Mouse (Mus musculus) intestine, postnatal 0 days (tissue): Measurements from ENCODE around the gene Nktr. TPM values are rescaled to one million over a fixed set of nuclear protein-coding genes. Genes with fewer than 3 reads are reported as not detected.

ENCODE experiments used
- ATAC-seq: fragments of 200-750 bp; cut with Nextera tagmentation; 2 replicates; pipeline ENCODE4 v1.8.0; 2017; ENCODE audit warnings: mild to moderate bottlenecking, moderate TSS enrichment, moderate library complexity
- H3K27ac ChIP-seq: fragments of 300-500 bp; sonication (generic); 2 replicates; pipeline ENCODE4 v1.5.1; 2014; ENCODE audit warnings: mild to moderate bottlenecking, low read depth, low read length, moderate library complexity
- H3K27me3 ChIP-seq: fragments of 300-500 bp; sonication (generic); replicated peaks from 2 replicates; pipeline ENCODE4 v1.6.1; 2014; ENCODE audit warnings: low read length, mixed read lengths; ENCODE audit not compliant: control insufficient read depth, insufficient read depth
- H3K36me3 ChIP-seq: fragments of 300-500 bp; sonication (generic); 2 replicates; pipeline ENCODE4 v1.6.1; 2014; ENCODE audit warnings: mild to moderate bottlenecking, moderate library complexity; ENCODE audit not compliant: control insufficient read depth, insufficient read depth
- H3K4me1 ChIP-seq: fragments of 300-500 bp; sonication (generic); replicated peaks from 2 replicates; pipeline ENCODE4 v1.6.1; 2014; ENCODE audit warnings: antibody characterized with exemption, low read length, mixed read lengths; ENCODE audit not compliant: control insufficient read depth, insufficient read depth
- H3K4me2 ChIP-seq: fragments of 300-500 bp; sonication (generic); replicated peaks from 2 replicates; pipeline ENCODE4 v1.6.1; 2014; ENCODE audit warnings: low read depth, mild to moderate bottlenecking, moderate library complexity
- H3K4me3 ChIP-seq: fragments of 300-500 bp; sonication (generic); 2 replicates; pipeline ENCODE4 v1.5.1; 2014; ENCODE audit warnings: low read depth, low read length
- H3K9ac ChIP-seq: fragments of 300-500 bp; sonication (generic); 2 replicates; pipeline ENCODE4 v1.6.1; 2014; ENCODE audit warnings: mild to moderate bottlenecking, low read depth, low read length
- H3K9me3 ChIP-seq: fragments of 300-500 bp; sonication (generic); 2 replicates; pipeline ENCODE4 v1.6.1; 2016; ENCODE audit warnings: mixed run types; ENCODE audit not compliant: control insufficient read depth
- CTCF ChIP-seq: sonication (generic); IDR thresholded peaks from 2 replicates; pipeline ENCODE4 v1.5.1; 2016; ENCODE audit warnings: low read depth, mild to moderate bottlenecking, control low read depth, antibody characterized with exemption, moderate library complexity
- WGBS: fragments of 180-500 bp; shearing (Covaris S2); extraction: QIAGEN DNeasy Blood & Tissue Kit; methylation state at CpG from one replicate; pipeline ENCODE4 v1.1.7; 2014; 5-methylcytosine and 5-hydroxymethylcytosine counted together
- polyA plus RNA-seq: library from polyadenylated mRNA; unstranded; fragments of >200 nt; fragmentation: Nextera tagmentation; extraction: Ambion mirVana; gene quantifications from 2 replicates; pipeline ENCODE4 v1.2.1, GENCODE M21; 2015

Gene Nktr
- polyA plus RNA-seq, 1 experiment from 2014 or later, result 32.5 TPM

- Histone ChIP-seq H3K36me3 (peaks cover 7% of the 10 kb centered on the region; the same call in 1 of the 2 replicates), H3K27ac (peak overlapping the region; percentile 97), H3K4me2 (peak overlapping the region; percentile 75), H3K9me3 (no peaks in the 10 kb centered on the region), H3K4me1 (peaks cover 10% of the 10 kb centered on the region; the same call in 1 of the 2 replicates), H3K9ac (peak overlapping the region; percentile 70), H3K4me3 (peak overlapping the region; percentile 71), H3K27me3 (no peaks in the 10 kb centered on the region)
- 26% methylated on average over 11 of the region's 11 CpGs for WGBS
- ATAC-seq, result no peak
- no peak for TF ChIP-seq CTCF
Measured at GRCm38 (mm10) chr9:121704261-121704645, 14.7 kb upstream of the Nktr start.

DNA sequence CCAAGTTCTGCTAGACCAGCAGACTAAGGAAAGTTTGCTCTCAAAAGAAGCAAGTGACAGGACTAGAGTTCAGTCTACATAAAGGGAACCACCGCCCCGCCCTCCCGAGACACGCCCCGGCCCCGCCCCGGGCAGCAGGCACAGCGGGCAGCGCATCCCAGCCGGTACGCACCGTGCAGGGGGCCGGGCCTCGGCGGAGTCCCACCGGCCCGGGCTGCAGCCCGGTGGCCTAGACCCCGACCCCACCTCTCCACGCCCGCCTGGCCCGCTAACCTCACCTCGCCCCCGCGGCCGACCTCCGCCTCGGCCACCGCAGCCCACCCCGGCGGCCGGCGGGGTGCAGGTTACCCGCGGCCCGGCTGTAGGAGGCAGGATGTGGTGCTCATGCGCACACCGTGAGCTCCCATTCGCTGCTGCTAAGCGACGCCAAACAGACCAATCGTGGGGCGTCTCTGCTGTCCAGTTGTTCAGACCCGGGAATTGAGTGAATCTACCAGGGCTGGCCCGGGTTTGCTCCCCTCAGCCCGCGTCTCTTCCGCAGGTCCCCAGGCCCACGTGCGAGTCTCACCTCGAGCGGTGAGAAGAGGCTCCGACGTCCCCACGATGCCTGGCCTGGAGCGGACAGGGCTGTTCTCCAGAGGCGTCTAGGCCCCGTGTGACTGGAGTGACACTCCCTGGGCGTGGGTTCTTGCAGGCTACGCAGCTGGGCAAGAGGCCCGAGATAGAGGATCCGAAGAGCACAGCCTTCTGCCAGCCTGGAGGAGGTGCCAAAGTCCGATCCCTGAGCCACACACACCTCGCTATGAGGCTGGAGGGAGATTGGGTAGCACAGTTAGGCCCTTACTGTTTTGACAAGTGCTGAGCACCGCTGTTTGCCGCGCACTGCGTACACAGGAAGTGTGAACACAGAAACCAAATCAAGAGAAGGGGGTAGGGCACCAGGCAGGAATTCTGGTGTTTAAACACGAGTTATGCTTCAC, 14.0 kb upstream of the Nktr start, which contains the start of gene Sec22c:
TSS of gene Sec22c (minus strand) at position 845 of the 980 bp plus-strand sequence.
- peak; percentile 95 for ATAC-seq
- Histone ChIP-seq H3K4me2 (peak within 1 kb of the TSS; percentile 75), H3K27ac (peak within 1 kb of the TSS; percentile 97), H3K4me1 (peaks cover 10% of the 10 kb centered on the region; the same call in 1 of the 2 replicates), H3K9ac (peak within 1 kb of the TSS; percentile 70), H3K27me3 (no peaks in the 10 kb centered on the region), H3K36me3 (0 out of 2 replicates have a peak, but pooled peaks cover 4% of the 10 kb centered on the region), H3K4me3 (peak within 1 kb of the TSS; percentile 71), H3K9me3 (no peaks in the 10 kb centered on the region)
- peak; percentile 42 for TF ChIP-seq CTCF
- under 1% methylated on average over 58 of the region's 69 CpGs for WGBS

- Histone ChIP-seq H3K9me3 (no peaks in the 10 kb centered on the region), H3K27me3 (no peaks in the 10 kb centered on the region), H3K36me3 (no peaks in the 10 kb centered on the region), H3K4me3 (no peak overlapping the region), H3K9ac (no peak overlapping the region), H3K4me2 (no peak overlapping the region), H3K4me1 (peaks cover 10% of the 10 kb centered on the region; the same call in 1 of the 2 replicates), H3K27ac (peak overlapping the region; percentile 97)
- ATAC-seq, result no peak
- no peak for TF ChIP-seq CTCF
- 79% methylated on average over 6 of the region's 6 CpGs for WGBS
Measured at GRCm38 (mm10) chr9:121706029-121706675, 12.8 kb upstream of the Nktr start.

- H3K36me3 ChIP-seq, result peaks cover 3% of the 10 kb centered on the region; the same call in 1 of the 2 replicates
- H3K27me3 ChIP-seq, result no peaks in the 10 kb centered on the region
- no peak for ATAC-seq
- no peak for TF ChIP-seq CTCF
- no peak overlapping the region for H3K4me3 ChIP-seq
- H3K4me1 ChIP-seq, result peaks cover 13% of the 10 kb centered on the region; the same call in 1 of the 2 replicates
- no peak overlapping the region for H3K9ac ChIP-seq
- no peak overlapping the region for H3K4me2 ChIP-seq
- H3K27ac ChIP-seq, result no peak overlapping the region
- H3K9me3 ChIP-seq, result no peaks in the 10 kb centered on the region
- WGBS, result 53% methylated on average over 6 of the region's 6 CpGs
Measured at GRCm38 (mm10) chr9:121707801-121708200, 11.2 kb upstream of the Nktr start.

DNA sequence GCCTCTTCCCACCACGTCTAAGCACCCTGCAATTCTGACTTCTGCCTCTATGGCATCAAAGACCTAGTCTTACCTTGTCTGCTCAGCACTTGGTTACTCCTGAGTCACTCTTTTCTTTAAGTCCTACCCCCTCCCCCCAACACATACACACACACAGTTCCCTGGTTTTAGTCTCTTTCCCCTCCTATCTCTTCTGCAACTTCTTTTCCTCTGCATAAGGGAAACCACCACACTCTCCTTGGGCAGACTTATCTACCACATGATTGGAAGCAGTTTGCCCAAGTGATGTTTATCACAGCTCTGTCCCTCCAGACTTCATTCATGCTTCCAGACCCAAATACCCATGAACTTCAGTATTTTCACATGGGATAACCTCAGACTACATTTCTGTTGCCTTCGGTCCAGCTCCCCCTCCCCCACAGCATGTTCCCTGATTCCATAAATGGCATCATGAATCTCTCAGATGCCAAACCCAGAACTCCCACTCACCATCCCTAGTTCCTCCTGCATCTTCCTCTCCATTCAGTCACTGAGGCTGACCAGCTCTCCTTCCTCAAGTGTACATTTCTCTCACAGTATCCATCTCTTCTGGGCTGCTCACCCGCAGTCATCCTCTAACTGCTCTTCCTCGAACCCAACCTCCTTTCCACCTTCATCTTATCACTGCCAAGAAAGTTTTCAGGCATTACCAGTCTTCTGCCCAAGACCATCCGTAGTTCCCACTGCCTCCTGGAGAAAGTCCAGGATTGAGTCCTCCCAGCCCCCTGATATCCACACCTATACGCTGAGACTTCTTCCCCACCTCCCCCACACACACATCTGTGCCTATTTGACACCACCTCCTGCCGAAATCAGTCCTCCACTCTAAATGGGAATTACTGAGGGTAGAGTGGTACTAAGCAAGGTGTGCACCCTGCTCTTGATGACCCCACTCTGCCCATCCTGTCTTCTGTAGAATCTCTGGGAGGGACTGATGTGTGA, 10.2 kb upstream of the Nktr start:
- Histone ChIP-seq H3K27me3 (no peaks in the 10 kb centered on the region), H3K4me1 (peaks cover 13% of the 10 kb centered on the region; the same call in 1 of the 2 replicates), H3K4me2 (no peak overlapping the region), H3K36me3 (peaks cover 4% of the 10 kb centered on the region; the same call in 1 of the 2 replicates), H3K4me3 (no peak overlapping the region), H3K27ac (no peak overlapping the region), H3K9ac (no peak overlapping the region), H3K9me3 (no peaks in the 10 kb centered on the region)
- ATAC-seq, result no peak
- no peak for TF ChIP-seq CTCF
- WGBS, result 73% methylated on average over 7 of the region's 7 CpGs
